Mouse (Mus musculus): Measurements from ENCODE around the gene Hk2.
"Not testable (repeated sequence)": the region's sequence is repeated elsewhere in the genome, so short reads cannot be mapped to it uniquely, and the experiment has no call there.

Gene Hk2

GRCm38 (mm10) chr6:82688586-82688985, 85.7 kb downstream of the Hk2 start:
- DNase-seq (ENCODE audit: low read depth), result not testable (repeated sequence)

GRCm38 (mm10) chr6:82684136-82684535, 90.1 kb downstream of the Hk2 start:
- DNase-seq (ENCODE audit: low read depth), result no peak

GRCm38 (mm10) chr6:82679286-82679685, 95.0 kb downstream of the Hk2 start:
- not testable (repeated sequence) for DNase-seq (ENCODE audit: low read depth)

DNA sequence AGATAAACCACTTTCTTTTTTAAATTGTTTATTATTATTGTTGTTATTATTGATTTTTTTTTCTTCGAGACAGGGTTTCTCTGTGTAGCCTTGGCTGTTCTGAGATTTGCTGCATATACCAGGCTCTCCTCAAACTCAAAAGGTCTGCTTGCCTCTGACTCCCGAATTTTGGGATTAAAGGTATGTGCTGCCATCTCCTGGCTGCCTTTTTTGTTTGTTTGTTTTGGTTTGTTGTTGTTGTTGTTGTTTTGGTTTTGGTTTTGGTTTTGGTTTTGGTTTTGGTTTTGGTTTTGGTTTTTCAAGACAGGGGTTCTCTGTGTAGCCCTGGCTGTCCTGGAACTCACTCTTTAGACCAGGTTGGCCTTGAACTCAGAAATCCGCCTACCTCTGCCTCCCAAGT, 96.6 kb downstream of the Hk2 start:
- DNase-seq (ENCODE audit: low read depth), result not testable (repeated sequence)

Data from c-Kit-positive CD71-negative TER-119-negative erythroid progenitor cells, embryonic 14.5 days (primary cell).